Mouse (Mus musculus) lung, postnatal 0 days (tissue): ENCODE data around the gene Slc38a10.

Experiments
- CTCF ChIP-seq: IDR thresholded peaks from 2 replicates; pipeline ENCODE4 v1.5.1; 2016; ENCODE audit warnings: antibody characterized with exemption, mild to moderate bottlenecking
- EP300 ChIP-seq: IDR thresholded peaks from 2 replicates; pipeline ENCODE4 v1.6.1; 2016; ENCODE audit warnings: antibody characterized with exemption, mild to moderate bottlenecking, control low read depth

GRCm38 (mm10) chr11:120070286-120070930 is 80.7 kb downstream of the Slc38a10 start:
- TF ChIP-seq CTCF (no peak), EP300 (no peak)
